ENCODE assay signal across 9 mouse cellular contexts in the genomic region with DNA sequence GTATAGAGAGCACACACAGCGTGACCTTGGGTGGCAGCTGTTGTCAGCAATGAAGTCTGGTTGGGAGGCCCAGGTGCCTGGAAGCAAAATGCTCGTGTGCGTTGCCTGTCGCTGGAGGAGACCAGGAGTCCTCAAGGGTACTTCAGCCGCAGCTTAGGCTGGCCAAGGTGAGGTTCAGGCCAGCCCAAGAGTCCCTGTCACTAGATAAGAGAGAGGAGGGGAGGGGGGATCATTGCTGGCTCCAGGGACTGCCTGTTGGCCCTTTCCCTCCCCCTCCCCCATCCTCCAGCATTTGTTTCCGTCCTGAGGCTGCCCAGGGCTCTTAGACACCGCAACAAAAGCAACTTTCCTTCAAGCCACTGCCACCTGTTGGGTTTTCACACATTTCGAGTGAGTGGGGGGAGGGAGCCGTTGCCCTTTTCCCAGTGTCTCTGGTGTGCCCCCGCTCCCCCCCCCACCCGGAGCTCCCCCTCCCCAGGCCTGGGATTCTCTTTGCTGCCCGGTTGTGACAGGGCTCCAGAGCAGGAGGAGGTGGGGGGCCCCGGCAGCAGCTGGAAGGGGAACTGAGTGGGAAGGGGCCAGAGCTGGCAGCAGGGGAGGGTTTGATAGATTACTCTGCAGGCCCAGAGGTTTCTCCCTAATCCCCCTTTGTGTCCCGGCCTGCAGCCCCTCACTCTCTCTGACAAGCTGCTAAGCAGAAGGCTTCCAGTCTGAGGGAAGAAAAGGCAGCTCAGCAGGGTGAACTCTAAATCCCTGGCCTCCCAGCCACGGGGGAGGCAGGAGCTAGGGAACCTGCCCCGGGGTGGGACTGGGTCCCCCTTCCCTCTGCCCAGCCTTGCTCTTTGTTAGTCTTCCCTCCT. TPM values are rescaled to one million over a fixed set of nuclear protein-coding genes. Genes with fewer than 3 reads are reported as not detected.
DNase-seq lines count a peak whose midpoint lies in the region; ATAC-seq and TF ChIP-seq lines count a peak whose summit lies in the region.
"Had no signal": no experiment of that assay in that cellular context is flagged by ENCODE, and none has a peak within 500 bp of the region (broad histone marks: within the 10 kb centered on the region; RNA-seq: fewer than 3 reads in every experiment).

No protein-coding gene starts in this region.

- ATAC-seq in heart, postnatal 0 days (ENCODE audit: insufficient read depth, low read depth): no peak
- peak; percentile 45 for ATAC-seq in hindbrain, embryonic 14.5 days (ENCODE audit: low FRiP score)
- ATAC-seq in midbrain, embryonic 15.5 days (replicated peaks): peak; percentile 71
- ATAC-seq: CD4-positive, CD25-positive, alpha-beta regulatory T cell, adult 4 months had no signal

- peak overlapping the region; percentile 4; the same call in 1 of the 2 replicates for H3K4me2 ChIP-seq in heart, postnatal 0 days (ENCODE audit: low read depth, low read length)
- H3K4me2 ChIP-seq in hindbrain, embryonic 14.5 days (replicated peaks): no peak overlapping the region; the same call in 1 of the 2 replicates
- H3K4me2 ChIP-seq in midbrain, embryonic 15.5 days: 0 out of 2 replicates have a peak overlapping the region, but pooled peaks have one; percentile 4

- H3K27me3 ChIP-seq in heart, postnatal 0 days (ENCODE audit: control insufficient read depth, insufficient read depth, low read length): peaks cover 22% of the 10 kb centered on the region
- H3K27me3 ChIP-seq in hindbrain, embryonic 14.5 days (ENCODE audit: control insufficient read depth, insufficient read depth, low read length): 0 out of 2 replicates have a peak, but pooled peaks cover 3% of the 10 kb centered on the region
- no peaks in the 10 kb centered on the region for H3K27me3 ChIP-seq in midbrain, embryonic 15.5 days (replicated peaks)

- WGBS in heart, postnatal 0 days: 27% methylated on average over 16 of the region's 16 CpGs
- WGBS in hindbrain, embryonic 14.5 days: 7% methylated on average over 15 of the region's 16 CpGs
- 5% methylated on average over 16 of the region's 16 CpGs for WGBS in midbrain, embryonic 15.5 days

- H3K36me3 ChIP-seq in heart, postnatal 0 days (replicated peaks; ENCODE audit: control insufficient read depth, insufficient read depth, low read length): no peaks in the 10 kb centered on the region
- no peaks in the 10 kb centered on the region for H3K36me3 ChIP-seq in hindbrain, embryonic 14.5 days (replicated peaks; ENCODE audit: control insufficient read depth, insufficient read depth)
- H3K36me3 ChIP-seq in midbrain, embryonic 15.5 days (replicated peaks): no peaks in the 10 kb centered on the region

- no peak for TF ChIP-seq CTCF in heart, postnatal 0 days (IDR thresholded peaks at IDR 0.05; ENCODE audit: low read depth)
- TF ChIP-seq CTCF in brain, embryonic 14.5 days (IDR thresholded peaks at IDR 0.05; ENCODE audit: borderline replicate concordance, extremely low read depth, insufficient read depth, insufficient read length): no peak
- no peak for TF ChIP-seq CTCF in gastrocnemius, adult 2 months (IDR thresholded peaks at IDR 0.05)

- no peaks in the 10 kb centered on the region for H3K4me1 ChIP-seq in heart, postnatal 0 days (ENCODE audit: control insufficient read depth, insufficient read depth)
- peaks cover 15% of the 10 kb centered on the region; the same call in 1 of the 2 replicates for H3K4me1 ChIP-seq in hindbrain, embryonic 14.5 days (replicated peaks; ENCODE audit: control insufficient read depth, insufficient read depth, low read length)
- H3K4me1 ChIP-seq in midbrain, embryonic 15.5 days: peaks cover 25% of the 10 kb centered on the region

- no peak for TF ChIP-seq EP300 in heart, postnatal 0 days (IDR thresholded peaks at IDR 0.05; ENCODE audit: low read depth)

- H3K9ac ChIP-seq in heart, postnatal 0 days (replicated peaks; ENCODE audit: low read depth, low read length): no peak overlapping the region
- no peak overlapping the region for H3K9ac ChIP-seq in hindbrain, embryonic 14.5 days
- no peak overlapping the region for H3K9ac ChIP-seq in midbrain, embryonic 15.5 days

- no peak overlapping the region for H3K27ac ChIP-seq in heart, postnatal 0 days (ENCODE audit: low read depth)
- peak overlapping the region; percentile 51 for H3K27ac ChIP-seq in hindbrain, embryonic 14.5 days
- H3K27ac ChIP-seq in midbrain, embryonic 15.5 days: peak overlapping the region; percentile 57
- H3K27ac ChIP-seq in gastrocnemius, adult 2 months: no peak overlapping the region

- TF ChIP-seq POLR2A in brain, embryonic 14.5 days (IDR thresholded peaks at IDR 0.05; ENCODE audit: borderline replicate concordance, extremely low read depth, insufficient read depth, insufficient read length, poor library complexity, severe bottlenecking): no peak

- intact Hi-C loops in gastrocnemius, postnatal 36 days (cut with DNase I): no loop called here
- intact Hi-C loops in gastrocnemius, adult 2 months (cut with DNase I): no loop called here

- no peak overlapping the region for H3K4me3 ChIP-seq in heart, postnatal 0 days (ENCODE audit: low read depth, low read length)
- no peak overlapping the region for H3K4me3 ChIP-seq in hindbrain, embryonic 14.5 days (replicated peaks; ENCODE audit: low read length)
- H3K4me3 ChIP-seq in midbrain, embryonic 15.5 days: no peak overlapping the region
- H3K4me3 ChIP-seq in gastrocnemius, adult 2 months: no peak overlapping the region

- no peak for DNase-seq in heart, postnatal 0 days (ENCODE audit: low spot score)
- no peak for DNase-seq in heart, adult 11 months
- DNase-seq in brain, embryonic 14.5 days (ENCODE audit: low read depth): peak; percentile 89
- no peak for DNase-seq in hindbrain, embryonic 14.5 days (ENCODE audit: low spot score)
- DNase-seq in gastrocnemius, postnatal 36 days: no peak
- DNase-seq in T-cell, adult 2 months (ENCODE audit: low spot score): no peak
- DNase-seq in gastrocnemius, adult 2 months: no peak

- no peaks in the 10 kb centered on the region for H3K9me3 ChIP-seq in heart, postnatal 0 days (replicated peaks; ENCODE audit: control insufficient read depth, low read length)
- no peaks in the 10 kb centered on the region for H3K9me3 ChIP-seq in hindbrain, embryonic 14.5 days (ENCODE audit: control insufficient read depth, low read length)
- H3K9me3 ChIP-seq in midbrain, embryonic 15.5 days: no peaks in the 10 kb centered on the region

RNA-seq across cellular contexts. Expression of gene Slc45a3, which starts 8.1 kb away (rescaled TPM):
- total RNA-seq in heart, postnatal 0 days (2014; rRNA removed; ENCODE audit: low replicate concordance): 9.5 and 23.6 TPM in 2 replicates
- 2.6 and 2.8 TPM in 2 replicates for polyA plus RNA-seq in heart, postnatal 0 days (2015; fragmentation: Nextera tagmentation; extraction: Ambion mirVana)
- polyA plus RNA-seq in brain, embryonic 14.5 days (2012; rRNA removed): 4.1 and 5.7 TPM in 2 replicates
- polyA plus RNA-seq in hindbrain, embryonic 14.5 days (2014; fragmentation: Nextera tagmentation; extraction: Ambion mirVana): 0.82 and 1.6 TPM in 2 replicates
- 1.9 and 3.5 TPM in 2 replicates for polyA plus RNA-seq in midbrain, embryonic 15.5 days (2015; fragmentation: Nextera tagmentation; extraction: Ambion mirVana)
- total RNA-seq in gastrocnemius, postnatal 36 days (2021): 1 to 10 TPM; 1.9 to 2.1 TPM
- total RNA-seq in gastrocnemius, adult 2 months (2021): 1 to 10 TPM in 1 of 2 experiments, under 1 TPM in 1; 0.84 to 1.4 TPM

RNA-seq across cellular contexts. Expression of gene Elk4, which starts 36.5 kb away (rescaled TPM):
- 32.9 and 35.3 TPM in 2 replicates for total RNA-seq in heart, postnatal 0 days (2014; rRNA removed; ENCODE audit: low replicate concordance)
- 10.5 and 13.3 TPM in 2 replicates for polyA plus RNA-seq in heart, postnatal 0 days (2015; fragmentation: Nextera tagmentation; extraction: Ambion mirVana)
- 12.7 and 16.6 TPM in 2 replicates for polyA plus RNA-seq in brain, embryonic 14.5 days (2012; rRNA removed)
- polyA plus RNA-seq in hindbrain, embryonic 14.5 days (2014; fragmentation: Nextera tagmentation; extraction: Ambion mirVana): 13.1 and 14.1 TPM in 2 replicates
- polyA plus RNA-seq in midbrain, embryonic 15.5 days (2015; fragmentation: Nextera tagmentation; extraction: Ambion mirVana): 12.7 and 13.1 TPM in 2 replicates
- 10 to 100 TPM; 60.7 to 64.9 TPM for total RNA-seq in gastrocnemius, postnatal 36 days (2021)
- total RNA-seq in gastrocnemius, adult 2 months (2021): 10 to 100 TPM; 69.6 to 76.1 TPM

Comparison
In these comparisons a context has a peak if more than half of its experiments do, and no peak if none do; other contexts are left out.
1. H3K27ac ChIP-seq: peak in hindbrain, embryonic 14.5 days (single experiment) and midbrain, embryonic 15.5 days (single experiment); none in heart, postnatal 0 days (single experiment) and gastrocnemius, adult 2 months (single experiment).